Comparison of ENCODE assay signal across 20 mouse cellular contexts in the genomic region with DNA sequence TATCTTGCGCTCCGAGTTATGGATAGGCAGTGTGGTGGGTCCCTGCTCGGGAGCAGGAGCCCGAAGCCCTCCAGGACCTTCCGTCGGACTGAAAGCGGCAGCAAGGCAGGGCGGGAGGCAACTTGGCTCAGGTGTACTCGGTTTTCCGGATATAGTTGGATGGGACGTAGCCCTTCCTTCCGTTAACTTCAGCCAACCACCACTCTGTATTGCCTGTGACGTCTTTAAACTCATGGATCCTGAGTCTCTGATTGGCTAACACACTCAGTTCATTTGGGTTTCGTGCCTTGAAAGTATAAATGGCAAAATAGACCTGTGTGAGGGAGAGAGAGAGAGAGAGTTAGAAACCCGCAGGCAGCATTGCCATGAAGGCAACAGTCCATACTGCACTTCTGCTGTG.
"Had no signal": no experiment of that assay in that cellular context is flagged by ENCODE, and none has a peak within 500 bp of the region (broad histone marks: within the 10 kb centered on the region; RNA-seq: fewer than 3 reads in every experiment).

No protein-coding gene starts in this region.

- H3K9ac ChIP-seq: kidney, embryonic 15.5 days; limb, embryonic 13.5 days; liver, embryonic 12.5 days; liver, embryonic 15.5 days; lung, embryonic 15.5 days; midbrain, embryonic 13.5 days; neural tube, embryonic 13.5 days had no signal

- H3K27ac ChIP-seq: kidney, embryonic 15.5 days; limb, embryonic 10.5 days; limb, embryonic 13.5 days; liver, embryonic 12.5 days; liver, embryonic 15.5 days; lung, embryonic 15.5 days; midbrain, embryonic 10.5 days; midbrain, embryonic 13.5 days; neural tube, embryonic 13.5 days had no signal

- H3K4me3 ChIP-seq: kidney, embryonic 15.5 days; limb, embryonic 10.5 days; limb, embryonic 13.5 days; liver, embryonic 12.5 days; liver, embryonic 15.5 days; lung, embryonic 15.5 days; megakaryocyte, embryonic 14.5 days; midbrain, embryonic 10.5 days; midbrain, embryonic 13.5 days; myocyte; neural tube, embryonic 13.5 days had no signal

- DNase-seq: kidney, adult 8-10 months; kidney, postnatal 10 days; kidney, postnatal 36 days; layer of hippocampus, adult 9-11 months; liver; lung, adult 18-20 months; lung, postnatal 10 days; lung, postnatal 36 days; thymus, postnatal 25 days had no signal

- H3K9me3 ChIP-seq: kidney, embryonic 15.5 days; limb, embryonic 10.5 days; limb, embryonic 13.5 days; liver, embryonic 12.5 days; liver, embryonic 15.5 days; lung, embryonic 15.5 days; megakaryocyte, embryonic 14.5 days; midbrain, embryonic 10.5 days; midbrain, embryonic 13.5 days; neural tube, embryonic 13.5 days had no signal

- H3K4me1 ChIP-seq: limb, embryonic 13.5 days; liver, embryonic 12.5 days; liver, embryonic 15.5 days; midbrain, embryonic 13.5 days; neural tube, embryonic 13.5 days had no signal

- H3K27me3 ChIP-seq: kidney, embryonic 15.5 days; limb, embryonic 13.5 days; liver, embryonic 12.5 days; liver, embryonic 15.5 days; lung, embryonic 15.5 days; megakaryocyte, embryonic 14.5 days; midbrain, embryonic 13.5 days; neural tube, embryonic 13.5 days had no signal
